Comparison of ENCODE assay signal across 20 mouse cellular contexts in genomic region chr4:55179456-55179855, GRCm38 (mm10).
"Had no signal": no experiment of that assay in that cellular context is flagged by ENCODE, and none has a peak within 500 bp of the region (broad histone marks: within the 10 kb centered on the region; RNA-seq: fewer than 3 reads in every experiment).

No protein-coding gene starts in this region.

- H3K36me3 ChIP-seq: kidney, embryonic 15.5 days; limb, embryonic 12.5 days; lung, embryonic 15.5 days; neural tube, embryonic 12.5 days; neural tube, embryonic 15.5 days had no signal

- DNase-seq: kidney, adult 11 months; kidney, adult 8-10 months; kidney, postnatal 10 days; kidney, postnatal 36 days; layer of hippocampus, postnatal 36 days; lung, adult 18-20 months; lung, postnatal 10 days; lung, postnatal 36 days; midbrain, embryonic 14.5 days; thymus, adult 18-20 months; thymus, postnatal 4 days had no signal

- H3K27me3 ChIP-seq: kidney, embryonic 15.5 days; limb, embryonic 12.5 days; lung, embryonic 15.5 days; megakaryocyte, embryonic 14.5 days; neural tube, embryonic 12.5 days; neural tube, embryonic 15.5 days had no signal

- H3K27ac ChIP-seq: kidney, embryonic 15.5 days; left cerebral cortex, adult 2 months; limb, embryonic 12.5 days; liver, embryonic 14.5 days; lung, embryonic 15.5 days; neural tube, embryonic 12.5 days; neural tube, embryonic 15.5 days had no signal

- H3K9ac ChIP-seq: kidney, embryonic 15.5 days; limb, embryonic 12.5 days; liver, embryonic 14.5 days; lung, embryonic 15.5 days; neural tube, embryonic 12.5 days; neural tube, embryonic 15.5 days had no signal

- H3K9me3 ChIP-seq: kidney, embryonic 15.5 days; limb, embryonic 12.5 days; lung, embryonic 15.5 days; neural tube, embryonic 12.5 days; neural tube, embryonic 15.5 days had no signal

- H3K4me2 ChIP-seq: kidney, embryonic 15.5 days; limb, embryonic 12.5 days; lung, embryonic 15.5 days; midbrain, embryonic 11.5 days; neural tube, embryonic 12.5 days; neural tube, embryonic 15.5 days had no signal

- H3K4me1 ChIP-seq: kidney, embryonic 15.5 days; limb, embryonic 12.5 days; lung, embryonic 15.5 days; megakaryocyte, embryonic 14.5 days; neural tube, embryonic 12.5 days; neural tube, embryonic 15.5 days had no signal

- H3K4me3 ChIP-seq: kidney, embryonic 15.5 days; left cerebral cortex, adult 2 months; limb, embryonic 12.5 days; lung, embryonic 15.5 days; megakaryocyte, embryonic 14.5 days; neural tube, embryonic 12.5 days; neural tube, embryonic 15.5 days had no signal
